Mouse (Mus musculus) olfactory bulb, adult 2 months (tissue): Measurements from ENCODE around the gene Lpin1. TPM values are rescaled to one million over a fixed set of nuclear protein-coding genes. Genes with fewer than 3 reads are reported as not detected.

ENCODE experiments used
- H3K27ac ChIP-seq: fragments of 200-500 bp; 2 replicates; pipeline ENCODE4 v1.5.1; 2012; ENCODE audit warnings: low read depth, low read length; ENCODE audit not compliant: insufficient read depth
- H3K4me1 ChIP-seq: fragments of 200-500 bp; 2 replicates; pipeline ENCODE4 v1.6.1; 2012; ENCODE audit warnings: low read length; ENCODE audit not compliant: control insufficient read depth, insufficient read depth
- H3K4me3 ChIP-seq: fragments of 200-500 bp; 2 replicates; pipeline ENCODE4 v1.5.1; 2012; ENCODE audit warnings: mild to moderate bottlenecking, low read depth, low read length, moderate library complexity; ENCODE audit not compliant: insufficient read depth
- CTCF ChIP-seq: fragments of 200-500 bp; IDR thresholded peaks from 2 replicates; pipeline ENCODE4 v1.5.1; 2012; ENCODE audit warnings: low read depth, mild to moderate bottlenecking, low read length, moderate library complexity; ENCODE audit not compliant: insufficient read depth
- POLR2A ChIP-seq: fragments of 200-500 bp; IDR thresholded peaks from 2 replicates; pipeline ENCODE4 v1.6.1; 2012; ENCODE audit warnings: mild to moderate bottlenecking, low read depth, low read length, moderate library complexity; ENCODE audit not compliant: insufficient read depth
- WGBS: fragments of 180-500 bp; shearing (Covaris S2); methylation state at CpG from one replicate; pipeline ENCODE4 v1.1.7; 2018; 5-methylcytosine and 5-hydroxymethylcytosine counted together
- polyA plus RNA-seq: library from polyadenylated mRNA; stranded (reverse); fragments of >200 nt; gene quantifications from 2 replicates; pipeline ENCODE4 v1.2.4, GENCODE M21; 2012; ENCODE audit warnings: low replicate concordance; ENCODE audit not compliant: missing spikeins, insufficient read depth, insufficient read length

Lpin1 gene
- polyA plus RNA-seq, 1 experiment: not detected

GRCm38 (mm10) chr12:16548824-16549375, 61.9 kb downstream of the Lpin1 start:
- no peak overlapping the region for H3K27ac ChIP-seq
- 89% methylated on average over 12 of the region's 12 CpGs for WGBS
- peaks cover 9% of the 10 kb centered on the region for H3K4me1 ChIP-seq
- no peak for TF ChIP-seq POLR2A
- no peak for TF ChIP-seq CTCF
- no peak overlapping the region for H3K4me3 ChIP-seq

- Histone ChIP-seq H3K4me3 (no peak overlapping the region), H3K27ac (no peak overlapping the region), H3K4me1 (no peaks in the 10 kb centered on the region)
- TF ChIP-seq CTCF (no peak), POLR2A (no peak)
- 55% methylated on average over 5 of the region's 5 CpGs for WGBS
These were observed 69.2 kb downstream of the Lpin1 start for GRCm38 (mm10) chr12:16541606-16542005.

- TF ChIP-seq CTCF: no peak
- TF ChIP-seq POLR2A: no peak
- H3K4me3 ChIP-seq: no peak overlapping the region
- 83% methylated on average over 8 of the region's 8 CpGs for WGBS
- H3K27ac ChIP-seq: no peak overlapping the region
- H3K4me1 ChIP-seq: no peaks in the 10 kb centered on the region
These were observed 70.1 kb downstream of the Lpin1 start for GRCm38 (mm10) chr12:16540712-16541111.

- no peak for TF ChIP-seq POLR2A
- no peak for TF ChIP-seq CTCF
- H3K27ac ChIP-seq: no peak overlapping the region
- H3K4me3 ChIP-seq: no peak overlapping the region
- H3K4me1 ChIP-seq: no peaks in the 10 kb centered on the region
- WGBS: 93% methylated on average over 5 of the region's 5 CpGs
These were observed 70.7 kb downstream of the Lpin1 start for GRCm38 (mm10) chr12:16539965-16540661.

GRCm38 (mm10) chr12:16533331-16533828, 77.4 kb downstream of the Lpin1 start:
- Histone ChIP-seq H3K4me1 (peaks cover 8% of the 10 kb centered on the region), H3K27ac (no peak overlapping the region), H3K4me3 (no peak overlapping the region)
- TF ChIP-seq CTCF (peak; percentile 54), POLR2A (no peak)
- 21% methylated on average over 4 of the region's 4 CpGs for WGBS

- Histone ChIP-seq H3K27ac (no peak overlapping the region; the same call in 1 of the 2 replicates), H3K4me1 (peaks cover 8% of the 10 kb centered on the region), H3K4me3 (no peak overlapping the region)
- TF ChIP-seq CTCF (no peak), POLR2A (no peak)
- WGBS: 43% methylated on average over 7 of the region's 7 CpGs
These were observed 77.9 kb downstream of the Lpin1 start for GRCm38 (mm10) chr12:16532860-16533230.

GRCm38 (mm10) chr12:16531956-16532859, 78.6 kb downstream of the Lpin1 start:
- TF ChIP-seq POLR2A (no peak), CTCF (no peak)
- Histone ChIP-seq H3K4me1 (peaks cover 8% of the 10 kb centered on the region), H3K4me3 (no peak overlapping the region), H3K27ac (no peak overlapping the region; the same call in 1 of the 2 replicates)
- 55% methylated on average over 15 of the region's 15 CpGs for whole genome bisulfite sequencing

- H3K4me3 ChIP-seq: no peak overlapping the region
- 96% methylated on average over 7 of the region's 7 CpGs for WGBS
- TF ChIP-seq CTCF: no peak
- TF ChIP-seq POLR2A: no peak
- H3K4me1 ChIP-seq: peaks cover 8% of the 10 kb centered on the region
- H3K27ac ChIP-seq: no peak overlapping the region
These were observed 82.1 kb downstream of the Lpin1 start for GRCm38 (mm10) chr12:16528650-16529049.

GRCm38 (mm10) chr12:16527941-16528340, 82.8 kb downstream of the Lpin1 start:
- WGBS: 92% methylated on average over 3 of the region's 3 CpGs
- H3K4me1 ChIP-seq: peaks cover 5% of the 10 kb centered on the region
- no peak for TF ChIP-seq POLR2A
- no peak for TF ChIP-seq CTCF
- H3K27ac ChIP-seq: no peak overlapping the region
- no peak overlapping the region for H3K4me3 ChIP-seq
